Mouse (Mus musculus) MEL (cell line): Measurements from ENCODE around the gene Wasf2. TPM values are rescaled to one million over a fixed set of nuclear protein-coding genes. Genes with fewer than 3 reads are reported as not detected.

Experiments
- DNase-seq: peaks from one replicate; pipeline ENCODE4 v3.0.0; 2011; ENCODE audit warnings: low read depth, low spot score
- H3K27ac ChIP-seq: 2 replicates; pipeline ENCODE4 v1.5.1; 2012; ENCODE audit warnings: low read depth, mild to moderate bottlenecking, control low read depth, low read length, moderate library complexity; ENCODE audit not compliant: control insufficient read depth
- H3K27me3 ChIP-seq, 2 experiments: fragments of 150-350 bp in 1 of 2; sonication (generic) in 1 of 2; 2 replicates each; pipeline ENCODE4 v1.6.1; 2012; ENCODE audit warnings: low read length in 2 of 2, mild to moderate bottlenecking in 2 of 2, improper control_type of control experiment in 1 of 2, moderate library complexity in 1 of 2; ENCODE audit not compliant: insufficient read depth in 2 of 2, control insufficient read depth in 1 of 2
- H3K36me3 ChIP-seq, 2 experiments: 2 replicates each; pipeline ENCODE4 v1.6.1; 2012 to 2014; ENCODE audit warnings: low read length in 2 of 2, improper control_type of control experiment in 1 of 2, inconsistent platforms in 1 of 2, mild to moderate bottlenecking in 1 of 2; ENCODE audit not compliant: insufficient read depth in 2 of 2, control insufficient read depth in 1 of 2
- H3K4me1 ChIP-seq, 2 experiments: fragments of 150-350 bp in 1 of 2; sonication (generic) in 1 of 2; 2 replicates each; pipeline ENCODE4 v1.6.1; 2012; ENCODE audit warnings: low read length in 2 of 2, improper control_type of control experiment in 1 of 2, mild to moderate bottlenecking in 1 of 2; ENCODE audit not compliant: insufficient read depth in 2 of 2, control insufficient read depth in 1 of 2
- H3K4me3 ChIP-seq, 2 experiments: fragments of 150-350 bp in 1 of 2; sonication (generic) in 1 of 2; 2 replicates each; pipeline ENCODE4 v1.5.1; 2012; ENCODE audit warnings: low read depth in 2 of 2, low read length in 2 of 2, mild to moderate bottlenecking in 2 of 2, moderate library complexity in 2 of 2, control low read depth in 1 of 2, improper control_type of control experiment in 1 of 2; ENCODE audit not compliant: control insufficient read depth in 1 of 2, insufficient read depth in 1 of 2
- H3K79me2 ChIP-seq: 2 replicates; pipeline ENCODE4 v1.6.1; 2012; ENCODE audit warnings: mild to moderate bottlenecking, low read length, moderate library complexity; ENCODE audit not compliant: control insufficient read depth, poor library complexity, insufficient read depth
- H3K9ac ChIP-seq: 2 replicates; pipeline ENCODE4 v1.6.1; 2012; ENCODE audit warnings: low read depth, mild to moderate bottlenecking, control low read depth, low read length, moderate library complexity; ENCODE audit not compliant: control insufficient read depth, poor library complexity, severe bottlenecking
- H3K9me3 ChIP-seq: fragments of 150-350 bp; sonication (generic); replicated peaks from 2 replicates; pipeline ENCODE4 v1.6.1; 2012; ENCODE audit warnings: mild to moderate bottlenecking, low read length, improper control_type of control experiment, moderate library complexity; ENCODE audit not compliant: insufficient read depth
- CHD2 ChIP-seq: IDR thresholded peaks from 2 replicates; pipeline ENCODE4 v1.6.1; 2011; ENCODE audit warnings: low read length, improper control_type of control experiment
- CTCF ChIP-seq, 3 experiments: IDR thresholded peaks in 2 of 3; conservative IDR thresholded peaks in 1 of 3; 2 replicates each; pipeline ENCODE4 v1.5.1; 2011 to 2012; ENCODE audit warnings: low read length in 3 of 3, low read depth in 2 of 3, mild to moderate bottlenecking in 2 of 3, improper control_type of control experiment in 1 of 3, inconsistent platforms in 1 of 3, mixed read lengths in 1 of 3, moderate library complexity in 1 of 3; ENCODE audit not compliant: control insufficient read depth in 1 of 3, insufficient read depth in 1 of 3, poor library complexity in 1 of 3, severe bottlenecking in 1 of 3
- EP300 ChIP-seq, 2 experiments: IDR thresholded peaks; 2 replicates each; pipeline ENCODE4 v1.6.1; 2011; ENCODE audit warnings: improper control_type of control experiment in 2 of 2, low read length in 2 of 2, low read depth in 1 of 2, mild to moderate bottlenecking in 1 of 2
- ETS1 ChIP-seq: IDR thresholded peaks from 2 replicates; pipeline ENCODE4 v1.6.1; 2012; ENCODE audit warnings: low read depth, mild to moderate bottlenecking, inconsistent platforms, low read length, improper control_type of control experiment, moderate library complexity
- GATA1 ChIP-seq: IDR thresholded peaks from 2 replicates; pipeline ENCODE4 v1.6.1; 2011; ENCODE audit warnings: low read depth, low read length, improper control_type of control experiment
- HCFC1 ChIP-seq: IDR thresholded peaks from 2 replicates; pipeline ENCODE4 v1.6.1; 2012; ENCODE audit warnings: low read depth, mild to moderate bottlenecking, inconsistent platforms, low read length, improper control_type of control experiment, moderate library complexity
- MAFK ChIP-seq: IDR thresholded peaks from 2 replicates; pipeline ENCODE4 v1.6.1; 2011; ENCODE audit warnings: low read depth, mild to moderate bottlenecking, low read length, improper control_type of control experiment, borderline replicate concordance
- MAX ChIP-seq: IDR thresholded peaks from 2 replicates; pipeline ENCODE4 v1.6.1; 2011; ENCODE audit warnings: low read length, improper control_type of control experiment
- MAZ ChIP-seq: IDR thresholded peaks from 2 replicates; pipeline ENCODE4 v1.6.1; 2012; ENCODE audit warnings: low read depth, mild to moderate bottlenecking, inconsistent platforms, low read length, improper control_type of control experiment
- MYC ChIP-seq: IDR thresholded peaks from 2 replicates; pipeline ENCODE4 v1.6.1; 2011; ENCODE audit warnings: low read depth, mild to moderate bottlenecking, low read length, improper control_type of control experiment, moderate library complexity
- NELFE ChIP-seq: IDR thresholded peaks from 2 replicates; pipeline ENCODE4 v1.6.1; 2011; ENCODE audit warnings: low read depth, low read length, improper control_type of control experiment
- NRF1 ChIP-seq: IDR thresholded peaks from 2 replicates; pipeline ENCODE4 v1.6.1; 2014; ENCODE audit warnings: low read depth, mild to moderate bottlenecking, inconsistent platforms, low read length, improper control_type of control experiment, moderate library complexity; ENCODE audit not compliant: poor library complexity, insufficient read depth, severe bottlenecking
- POLR2A ChIP-seq, 2 experiments: IDR thresholded peaks; 2 replicates each; pipeline ENCODE4 v1.6.1; 2011 to 2012; ENCODE audit warnings: low read length in 2 of 2, mild to moderate bottlenecking in 2 of 2, control low read depth in 1 of 2, improper control_type of control experiment in 1 of 2, low read depth in 1 of 2, moderate library complexity in 1 of 2; ENCODE audit not compliant: control insufficient read depth in 1 of 2, insufficient read depth in 1 of 2, poor library complexity in 1 of 2
- POLR2AphosphoS2 ChIP-seq: IDR thresholded peaks from 2 replicates; pipeline ENCODE4 v1.6.1; 2011; ENCODE audit warnings: low read length, improper control_type of control experiment
- RCOR1 ChIP-seq: IDR thresholded peaks from 2 replicates; pipeline ENCODE4 v1.6.1; 2012; ENCODE audit warnings: low read depth, mild to moderate bottlenecking, inconsistent platforms, low read length, improper control_type of control experiment
- SMC3 ChIP-seq: IDR thresholded peaks from 2 replicates; pipeline ENCODE4 v1.6.1; 2011; ENCODE audit warnings: low read depth, low read length, improper control_type of control experiment
- TAL1 ChIP-seq: IDR thresholded peaks from 2 replicates; pipeline ENCODE4 v1.6.1; 2012; ENCODE audit warnings: mild to moderate bottlenecking, inconsistent platforms, low read length, moderate library complexity, mixed read lengths
- TBP ChIP-seq: IDR thresholded peaks from 2 replicates; pipeline ENCODE4 v1.8.0; 2011; ENCODE audit warnings: low read depth, low read length, improper control_type of control experiment
- TCF12 ChIP-seq: IDR thresholded peaks from 2 replicates; pipeline ENCODE4 v1.6.1; 2014; ENCODE audit warnings: low read depth, mild to moderate bottlenecking, inconsistent platforms, low read length, improper control_type of control experiment, moderate library complexity
- UBTF ChIP-seq: IDR thresholded peaks from 2 replicates; pipeline ENCODE4 v1.6.1; 2012; ENCODE audit warnings: low read depth, mild to moderate bottlenecking, inconsistent platforms, low read length, improper control_type of control experiment, moderate library complexity, borderline replicate concordance; ENCODE audit not compliant: insufficient read depth
- ZC3H11A ChIP-seq: IDR thresholded peaks from 2 replicates; pipeline ENCODE4 v1.6.1; 2012; ENCODE audit warnings: low read depth, mild to moderate bottlenecking, inconsistent platforms, low read length, improper control_type of control experiment
- polyA plus RNA-seq, 2 experiments: library from polyadenylated mRNA; stranded (reverse) in 1 of 2; unstranded in 1 of 2; fragments of >175 nt in 1 of 2; fragments of >200 nt in 1 of 2; gene quantifications; 2 replicates each; pipeline versions ENCODE4 v1.2.1 to v1.2.4; 2012; ENCODE audit warnings: low replicate concordance in 2 of 2, low read depth in 1 of 2; ENCODE audit not compliant: insufficient read length in 2 of 2, insufficient read depth in 1 of 2, missing spikeins in 1 of 2
- total RNA-seq: library from RNA; depleted of rRNA; stranded (reverse); fragments of 300-350 nt; gene quantifications from 2 replicates; pipeline ENCODE4 v1.2.3, GENCODE M21; 2012

The Wasf2 gene
- total and polyA plus RNA-seq, 3 experiments, result 16.4 to 53.7 TPM; not detected in 1

GRCm38 (mm10) chr4:133240934-133241908 is 110.9 kb downstream of the Wasf2 start:
- Histone ChIP-seq H3K9ac (peak overlapping the region; percentile 74), H3K79me2 (peaks cover 8% of the 10 kb centered on the region), H3K4me3 (peak overlapping the region; percentile 75 to 85), H3K36me3 (peaks cover 0 to 36% of the 10 kb centered on the region in 2 experiments; a peak in 2 of 4 replicates), H3K4me1 (peaks cover 10 to 60% of the 10 kb centered on the region in 2 experiments), H3K9me3 (no peaks in the 10 kb centered on the region), H3K27ac (peak overlapping the region; percentile 94), H3K27me3 (no peaks in the 10 kb centered on the region)
- TF ChIP-seq EP300 (IDR thresholded peaks at IDR 0.05; ENCODE audit: low read depth in 1 of 2, low read length in 2 of 2), result peak; percentile 45 to 55
- peak; percentile 77 for TF ChIP-seq POLR2AphosphoS2
- peak; percentile 41 for TF ChIP-seq TCF12
- 0 out of 2 replicates have a peak, but pooled peaks have one; percentile 5 for TF ChIP-seq SMC3
- TF ChIP-seq TAL1, result no peak
- TF ChIP-seq ETS1, result 0 out of 2 replicates have a peak, but pooled peaks have one; percentile 8
- TF ChIP-seq NRF1, result peak; percentile 74
- TF ChIP-seq UBTF, result peak; percentile 92; the same call in 1 of the 2 replicates
- peak; percentile 68 for TF ChIP-seq NELFE
- no peak for TF ChIP-seq MAFK
- TF ChIP-seq MAZ, result peak; percentile 18; the same call in 1 of the 2 replicates
- TF ChIP-seq MYC, result 0 out of 2 replicates have a peak, but pooled peaks have one; percentile 25
- peak; percentile 45 for TF ChIP-seq GATA1
- TF ChIP-seq MAX, result no peak
- peak; percentile 14; the same call in 1 of the 2 replicates for TF ChIP-seq HCFC1
- TF ChIP-seq ZC3H11A, result no peak
- peak; percentile 55 for TF ChIP-seq RCOR1
- TF ChIP-seq POLR2A (IDR thresholded peaks at IDR 0.05; ENCODE audit: control insufficient read depth in 1 of 2, insufficient read depth in 1 of 2, low read depth in 1 of 2, low read length in 2 of 2, poor library complexity in 1 of 2), result peak; percentile 70 to 83; a peak in 3 of 4 replicates
- TF ChIP-seq TBP, result peak; percentile 46; the same call in 1 of the 2 replicates
- TF ChIP-seq CHD2, result no peak
- TF ChIP-seq CTCF (IDR thresholded peaks at IDR 0.05 in 2 of 3, conservative IDR thresholded peaks at IDR 0.05 in 1 of 3; ENCODE audit: control insufficient read depth in 1 of 3, insufficient read depth in 1 of 3, low read depth in 2 of 3, low read length in 3 of 3, poor library complexity in 1 of 3, severe bottlenecking in 1 of 3), result peak in 2 of 3 experiments; percentile 45 to 64; a peak in 5 of 6 replicates
- peak; percentile 93 for DNase-seq
